Mouse (Mus musculus) C3H10T1/2 (cell line): ENCODE data around the gene Trim38. TPM values are rescaled to one million over a fixed set of nuclear protein-coding genes. Genes with fewer than 3 reads are reported as not detected.

ENCODE experiments used
- polyA plus RNA-seq, 2 experiments: library from polyadenylated mRNA; unstranded; fragments of >200 nt; fragmentation: generic; extraction: Trizol; gene quantifications; one replicate each; pipeline ENCODE4 v1.2.1; 2012; ENCODE audit warnings: missing spikeins in 2 of 2

Trim38 gene
- under 1 TPM in 1 of 2 experiments, not detected in 1; 0.05 TPM for polyA plus RNA-seq

GRCm38 (mm10) chr13:23769613-23770012 is at the start of gene Trim38:
TSS of gene Trim38 (plus strand) at chr13:23769913.

GRCm38 (mm10) chr13:23738677-23739068 is 31.0 kb upstream of the Trim38 start, which contains the start of gene Hist1h1c:
TSS of gene Hist1h1c (plus strand) at chr13:23738808.

GRCm38 (mm10) chr13:23745381-23746161 is 24.1 kb upstream of the Trim38 start, which contains the start of gene Hist1h3c:
TSS of gene Hist1h3c (minus strand) at chr13:23745602.

GRCm38 (mm10) chr13:23746201-23747080 is 23.3 kb upstream of the Trim38 start, which contains the start of gene Hist1h2bb:
TSS of gene Hist1h2bb (plus strand) at chr13:23746734.

GRCm38 (mm10) chr13:23750839-23751477 is 18.8 kb upstream of the Trim38 start, which contains the start of gene Hist1h2ab:
TSS of gene Hist1h2ab (plus strand) at chr13:23751126.

GRCm38 (mm10) chr13:23752067-23752741 is 17.5 kb upstream of the Trim38 start, which contains the start of gene Hist1h3b:
TSS of gene Hist1h3b (plus strand) at chr13:23752267.

GRCm38 (mm10) chr13:23756790-23757189 is 12.9 kb upstream of the Trim38 start, which contains the start of gene Hist1h4b:
TSS of gene Hist1h4b (plus strand) at chr13:23757013.

GRCm38 (mm10) chr13:23760972-23761864 is 8.5 kb upstream of the Trim38 start, which contains the start of gene Hist1h4a:
TSS of gene Hist1h4a (minus strand) at chr13:23761230.

GRCm38 (mm10) chr13:23761871-23762821 is 7.6 kb upstream of the Trim38 start, which contains the start of gene Hist1h3a:
TSS of gene Hist1h3a (minus strand) at chr13:23762386.

GRCm38 (mm10) chr13:23763586-23764323 is 6.0 kb upstream of the Trim38 start, which contains the start of gene Hist1h1a:
TSS of gene Hist1h1a (plus strand) at chr13:23763666.

GRCm38 (mm10) chr13:23806422-23807052 is 36.8 kb downstream of the Trim38 start, which contains the start of gene Slc17a2:
TSS of gene Slc17a2 (plus strand) at chr13:23806993.

GRCm38 (mm10) chr13:23839308-23839707 is 69.6 kb downstream of the Trim38 start, which contains the start of gene Slc17a3:
TSS of gene Slc17a3 (plus strand) at chr13:23839434.

Other genes with a start within 250 kb of the Trim38 start
- 10 to 100 TPM; 21.7 to 26.9 TPM for gene Hist1h4h, start 238.9 kb upstream of the Trim38 start, polyA plus RNA-seq
- 10 to 100 TPM; 20.1 to 25.8 TPM for gene Hist1h2af, start 236.0 kb upstream of the Trim38 start, polyA plus RNA-seq
- 10 to 100 TPM in 1 of 2 experiments, 1 to 10 TPM in 1; 4.5 to 20.4 TPM for gene Hist1h3g, start 234.5 kb upstream of the Trim38 start, polyA plus RNA-seq
- gene Hist1h2bh, start 226.5 kb upstream of the Trim38 start, polyA plus RNA-seq = 1 to 10 TPM; 1.5 to 3.4 TPM
- 1 to 10 TPM in 1 of 2 experiments, under 1 TPM in 1; 0.91 to 3.6 TPM for gene Hist1h3f, start 225.9 kb upstream of the Trim38 start, polyA plus RNA-seq
- gene Hist1h4f, start 218.3 kb upstream of the Trim38 start, polyA plus RNA-seq = 10 to 100 TPM in 1 of 2 experiments, 1 to 10 TPM in 1; 6.4 to 30.1 TPM
- under 1 TPM; 0.65 to 0.84 TPM for gene Hist1h1d, start 216.7 kb upstream of the Trim38 start, polyA plus RNA-seq
- gene Hist1h3e, start 207.5 kb upstream of the Trim38 start, polyA plus RNA-seq = 1 to 10 TPM; 1.8 to 8.3 TPM
- gene Hist1h2ae, start 198.7 kb upstream of the Trim38 start, polyA plus RNA-seq = 10 to 100 TPM in 1 of 2 experiments, 1 to 10 TPM in 1; 9.3 to 21.9 TPM
- 10 to 100 TPM in 1 of 2 experiments, 1 to 10 TPM in 1; 7.9 to 12.4 TPM for gene Hist1h2bg, start 198.5 kb upstream of the Trim38 start, polyA plus RNA-seq
- gene Hist1h2bf, start 195.7 kb upstream of the Trim38 start, polyA plus RNA-seq = 10 to 100 TPM in 1 of 2 experiments, 1 to 10 TPM in 1; 2.2 to 10.3 TPM
- 1 to 10 TPM; 1.1 to 3.1 TPM for gene Hist1h2ad, start 195.5 kb upstream of the Trim38 start, polyA plus RNA-seq
- 1 to 10 TPM; 2.9 to 3.0 TPM for gene Hist1h3d, start 194.2 kb upstream of the Trim38 start, polyA plus RNA-seq
- gene Hist1h4d, start 188.3 kb upstream of the Trim38 start, polyA plus RNA-seq = 10 to 100 TPM in 1 of 2 experiments, 1 to 10 TPM in 1; 3.2 to 10.4 TPM
- 1 to 10 TPM; 1.4 to 2.5 TPM for gene Hist1h2be, start 148.8 kb upstream of the Trim38 start, polyA plus RNA-seq
- gene Hist1h1e, start 147.4 kb upstream of the Trim38 start, polyA plus RNA-seq = 1 to 10 TPM; 1.7 to 3.9 TPM
- under 1 TPM; 0.98 TPM for gene Hist1h2ac, start 86.0 kb upstream of the Trim38 start, polyA plus RNA-seq
- gene Hist1h2bc, start 85.7 kb upstream of the Trim38 start, polyA plus RNA-seq = 10 to 100 TPM; 11.8 to 98.9 TPM
- under 1 TPM in 1 of 2 experiments, not detected in 1; 0.27 TPM for gene Hist1h1t, start 74.1 kb upstream of the Trim38 start, polyA plus RNA-seq
- gene Hist1h4c, start 71.5 kb upstream of the Trim38 start, polyA plus RNA-seq = 1 to 10 TPM; 1.3 to 3.2 TPM
- under 1 TPM; 0.15 to 0.91 TPM for gene Hfe, start 59.1 kb upstream of the Trim38 start, polyA plus RNA-seq
- 100 to 1,000 TPM in 1 of 2 experiments, 10 to 100 TPM in 1; 12.7 to 138 TPM for gene Hist1h1c, start 31.1 kb upstream of the Trim38 start, polyA plus RNA-seq
- gene Hist1h3c, start 24.3 kb upstream of the Trim38 start, polyA plus RNA-seq = 10 to 100 TPM in 1 of 2 experiments, 1 to 10 TPM in 1; 5.7 to 21.7 TPM
- gene Hist1h2bb, start 23.2 kb upstream of the Trim38 start, polyA plus RNA-seq = 10 to 100 TPM in 1 of 2 experiments, 1 to 10 TPM in 1; 3.2 to 12.9 TPM
- gene Hist1h2ab, start 18.8 kb upstream of the Trim38 start, polyA plus RNA-seq = 10 to 100 TPM in 1 of 2 experiments, 1 to 10 TPM in 1; 4.4 to 13.0 TPM
- gene Hist1h3b, start 17.6 kb upstream of the Trim38 start, polyA plus RNA-seq = 1 to 10 TPM; 2.9 to 8.0 TPM
- gene Hist1h4b, start 12.9 kb upstream of the Trim38 start, polyA plus RNA-seq = 10 to 100 TPM; 12.9 to 53.5 TPM
- gene Hist1h4a, start 8.7 kb upstream of the Trim38 start, polyA plus RNA-seq = 10 to 100 TPM in 1 of 2 experiments, 1 to 10 TPM in 1; 4.4 to 17.3 TPM
- gene Hist1h3a, start 7.5 kb upstream of the Trim38 start, polyA plus RNA-seq = 1 to 10 TPM; 3.2 to 8.0 TPM
- 1 to 10 TPM in 1 of 2 experiments, under 1 TPM in 1; 0.26 to 1.2 TPM for gene Hist1h1a, start 6.2 kb upstream of the Trim38 start, polyA plus RNA-seq
- not detected for gene Slc17a2, start 37.1 kb downstream of the Trim38 start, polyA plus RNA-seq
- gene Slc17a3, start 69.5 kb downstream of the Trim38 start, polyA plus RNA-seq = not detected
- gene Slc17a1, start 97.8 kb downstream of the Trim38 start, polyA plus RNA-seq = not detected
- gene Slc17a4, start 145.1 kb downstream of the Trim38 start, polyA plus RNA-seq = not detected
- gene Hist1h2ba, start 164.2 kb downstream of the Trim38 start, polyA plus RNA-seq = not detected
- gene Hist1h2aa, start 164.5 kb downstream of the Trim38 start, polyA plus RNA-seq = not detected
- gene Scgn, start 221.3 kb downstream of the Trim38 start, polyA plus RNA-seq = not detected